Mouse (Mus musculus) mouse embryonic stem cell (cell line): ENCODE measurements at regions not wholly inside any gene's neighbourhood (a gene's known extent, or its start where the extent isn't known, plus 50 kb on each side); places are given as distances from the start of the nearest gene placed in this dataset.

Experiments used
- in situ Hi-C, 2 experiments: fragments of 300-500 bp; cut with MboI; formaldehyde crosslinking; loops; 1 replicate in 1 of 2; 3 replicates in 1 of 2; pipeline ENCODE4 v1.14.3; 2019 to 2020; ENCODE audit warnings: low sequenced_read_pairs in 2 of 2, low pct_unique_long_range_greater_than_20kb in 1 of 2, mixed read lengths in 1 of 2; ENCODE audit not compliant: unreplicated experiment in 1 of 2

DNA sequence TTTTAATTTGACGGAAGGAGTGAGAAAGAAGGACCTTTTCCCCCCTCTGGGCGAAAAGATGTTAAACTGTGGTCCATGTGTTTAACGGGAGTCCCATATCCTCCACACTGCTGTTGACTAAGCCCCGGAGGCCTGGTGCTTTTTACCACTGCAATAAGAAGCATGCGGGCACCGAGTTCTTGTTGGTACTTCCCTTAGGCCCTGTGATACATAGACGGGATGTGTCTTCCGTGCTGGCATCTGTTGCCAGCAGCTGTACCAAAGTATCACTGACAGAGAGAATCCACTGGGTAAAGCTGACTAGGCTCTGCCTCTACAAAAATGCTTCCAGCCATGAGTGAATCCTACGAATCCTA is 232.9 kb downstream of the Zfp36l1 start:
- in situ Hi-C loops: no loop called here

DNA sequence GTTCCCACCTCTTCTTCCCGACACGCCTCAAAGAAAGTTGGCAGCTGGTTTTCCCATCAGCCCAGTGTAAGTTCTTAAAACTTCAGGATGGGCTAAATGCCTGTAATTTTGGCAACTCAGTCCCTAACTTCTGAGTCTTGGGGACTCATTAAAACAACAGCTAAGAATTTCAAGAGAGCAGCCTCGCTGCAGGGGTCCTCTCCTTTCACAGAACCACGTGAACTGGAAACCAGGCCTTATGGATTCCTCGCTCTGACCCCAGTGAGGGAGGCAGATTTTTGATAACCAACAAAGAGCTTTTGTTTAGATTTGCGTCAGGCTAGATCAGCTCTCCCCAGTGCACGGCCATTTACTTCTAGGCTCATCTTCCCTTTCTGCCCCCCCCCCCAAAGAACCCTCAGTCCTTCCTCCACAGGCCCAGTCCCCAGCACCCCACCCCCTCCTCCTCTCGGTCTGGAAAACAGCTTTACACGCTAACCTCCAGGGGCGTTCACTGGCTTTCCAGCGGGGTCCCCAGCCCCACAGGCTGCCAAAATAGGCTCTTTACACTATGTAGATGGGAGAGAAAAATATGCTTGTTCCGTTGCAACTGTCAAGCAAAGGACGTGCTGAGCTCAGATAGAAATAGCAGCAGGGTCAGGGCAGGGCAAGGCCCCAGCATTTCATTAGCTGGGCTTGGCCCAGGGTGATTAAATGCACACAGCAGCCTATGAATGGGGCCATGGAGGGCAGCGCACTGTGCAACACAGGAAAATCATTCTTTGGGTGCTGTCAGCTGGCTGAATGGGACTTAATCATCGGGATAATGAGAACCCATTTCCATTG is 233.5 kb downstream of the Zfp36l1 start:
- in situ Hi-C loops: no loop called here

DNA sequence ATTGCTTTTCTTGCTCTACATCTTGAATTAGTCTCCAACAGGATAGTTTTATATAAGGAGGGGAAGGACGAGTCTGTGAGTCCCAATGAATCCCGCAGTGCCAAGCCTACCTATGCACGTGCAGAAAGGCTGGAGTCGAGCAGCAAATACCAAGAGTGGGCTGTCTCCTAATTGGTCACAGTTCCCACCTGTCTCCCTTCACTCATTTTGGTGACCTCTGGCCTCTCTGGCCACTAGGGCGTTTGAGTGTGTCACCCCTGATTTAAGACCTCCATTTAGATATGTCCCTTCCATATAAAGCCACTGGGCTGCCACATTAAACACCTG is 234.1 kb downstream of the Zfp36l1 start:
- in situ Hi-C loops: no loop called here

DNA sequence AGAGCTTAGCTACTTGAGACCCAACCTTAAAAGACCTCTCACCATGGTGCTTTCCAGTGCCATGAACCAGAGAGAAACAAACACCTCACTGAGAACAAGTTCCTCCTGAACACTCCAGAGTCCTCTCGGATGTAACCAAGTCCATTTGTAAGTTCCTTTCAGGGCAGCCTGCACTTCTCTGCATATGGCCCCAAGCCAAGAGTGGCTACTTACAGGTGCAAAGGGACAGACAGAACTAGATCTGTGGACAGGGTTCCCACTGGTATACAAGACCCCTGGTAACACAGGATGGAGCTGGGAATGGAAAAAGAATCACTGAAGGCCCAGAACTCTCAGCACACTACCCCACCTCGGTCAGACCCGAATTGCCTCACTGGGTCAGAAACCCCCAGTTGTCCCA is 234.7 kb downstream of the Zfp36l1 start:
- in situ Hi-C loops: no loop called here

DNA sequence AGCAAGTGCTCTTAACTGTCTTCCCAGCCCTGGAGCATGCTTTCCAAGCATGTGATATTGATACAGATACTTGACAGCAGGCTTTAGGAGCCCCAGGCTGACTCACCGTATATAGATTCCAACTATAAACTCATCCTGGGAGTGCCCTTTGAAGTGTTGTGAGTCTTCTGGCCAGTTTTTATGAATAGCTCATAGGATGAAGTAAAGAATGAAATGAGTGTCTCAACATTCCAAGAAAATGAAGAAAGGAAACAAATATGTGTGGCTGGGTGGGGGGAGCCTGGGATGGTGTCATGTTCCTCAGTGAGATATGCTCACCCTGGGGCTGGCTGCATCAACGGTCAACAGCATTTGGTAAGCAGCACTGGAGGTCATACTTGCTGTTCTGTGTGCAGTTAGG is 238.5 kb downstream of the Zfp36l1 start:
- in situ Hi-C loops: loop anchor here in 1 of 2 experiments (25.0 kb wide), 1 partner anchor 262 kb away; no protein-coding TSS in a partner anchor

DNA sequence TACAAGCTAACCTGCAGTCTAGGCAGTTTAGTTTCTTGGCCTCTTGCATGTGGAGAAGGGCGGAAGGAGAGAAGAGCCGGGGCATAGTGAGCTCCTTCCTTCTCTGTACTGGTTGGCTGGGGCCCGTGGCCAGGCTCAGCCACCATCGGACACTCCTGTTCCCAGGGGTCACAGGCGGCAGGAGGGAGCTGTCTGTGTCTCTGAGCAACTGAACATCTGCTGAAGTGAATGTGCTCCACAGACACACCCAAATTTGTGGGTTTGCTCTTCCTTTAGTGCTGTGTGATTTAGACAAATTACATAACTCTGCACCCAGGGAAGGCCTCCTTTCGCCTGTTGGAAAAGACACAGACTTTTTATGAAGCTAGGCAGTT is 247.6 kb downstream of the Zfp36l1 start:
- in situ Hi-C loops: loop anchor here in 1 of 2 experiments (25.0 kb wide), 1 partner anchor 253 kb away; no protein-coding TSS in a partner anchor

DNA sequence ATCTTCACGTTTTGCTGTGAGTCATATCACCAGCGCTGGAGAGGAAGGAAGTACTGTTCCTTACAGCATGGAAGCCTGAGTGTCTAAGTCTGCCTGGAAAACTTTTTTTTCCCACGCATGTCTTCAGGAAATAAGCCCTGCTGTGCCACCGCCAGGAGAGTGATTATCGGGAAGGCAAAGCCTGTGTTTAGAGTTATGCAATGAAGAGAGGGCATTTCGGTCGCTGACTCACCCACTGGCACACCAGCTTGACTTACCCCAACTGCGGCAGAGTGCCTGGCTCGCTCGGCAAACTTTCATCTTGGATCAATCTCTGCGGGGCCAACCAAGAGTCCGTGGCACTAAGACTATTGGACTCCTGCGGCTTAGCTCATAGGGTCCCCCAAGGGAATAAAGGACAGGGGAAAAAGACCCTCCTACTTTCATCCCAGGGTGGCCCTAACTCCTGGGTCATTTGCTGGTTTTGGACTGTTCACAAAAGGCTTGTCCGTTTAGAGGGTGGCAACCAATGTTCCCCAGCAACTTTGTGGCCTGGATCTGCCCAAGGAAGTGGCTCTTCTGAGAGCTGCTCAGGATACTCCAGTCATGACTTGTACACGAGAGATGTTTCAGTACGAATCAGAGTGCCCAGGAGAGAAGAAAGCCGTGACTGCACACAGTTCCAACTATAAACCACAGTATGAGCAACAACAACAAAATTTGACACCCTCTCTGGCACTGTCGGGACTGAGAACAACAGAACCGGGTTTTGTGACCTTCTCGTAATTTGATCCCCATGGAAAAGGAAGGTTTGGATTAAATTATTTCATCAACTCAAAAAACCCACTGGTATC is 248.3 kb downstream of the Zfp36l1 start:
- in situ Hi-C loops: loop anchor here in 1 of 2 experiments (25.0 kb wide), 1 partner anchor 252 kb away; no protein-coding TSS in a partner anchor
